Mouse (Mus musculus) layer of hippocampus, adult 2 months (tissue): ENCODE results near the gene Csta1. TPM values are rescaled to one million over a fixed set of nuclear protein-coding genes. Genes with fewer than 3 reads are reported as not detected.

Source experiments
- DNase-seq, 2 experiments: peaks; one replicate each; pipeline ENCODE4 v3.0.0; 2022; ENCODE audit warnings: low spot score in 2 of 2
- H3K27ac ChIP-seq: fragments of 200-600 bp; 2 replicates; pipeline ENCODE4 v1.8.1; 2022
- H3K4me3 ChIP-seq: fragments of 200-600 bp; 2 replicates; pipeline ENCODE4 v1.8.1; 2022; ENCODE audit warnings: mild to moderate bottlenecking
- CTCF ChIP-seq: fragments of 200-600 bp; conservative IDR thresholded peaks from 2 replicates; pipeline ENCODE4 v1.8.1; 2022; ENCODE audit warnings: antibody characterized with exemption, mild to moderate bottlenecking, moderate library complexity
- total RNA-seq, 2 experiments: library from RNA; stranded (reverse); gene quantifications; 2 replicates each; pipeline ENCODE4 v1.2.3; 2021

The Csta1 gene
- total RNA-seq, 2 experiments from 2014 or later = not detected

GRCm38 (mm10) chr16:36089850-36090616, 41.0 kb downstream of the Csta1 start:
- Histone ChIP-seq H3K4me3 (no peak overlapping the region), H3K27ac (no peak overlapping the region)
- DNase-seq = no peak
- TF ChIP-seq CTCF = peak; percentile 69

- Histone ChIP-seq H3K27ac (no peak overlapping the region), H3K4me3 (no peak overlapping the region)
- TF ChIP-seq CTCF = no peak
- no peak for DNase-seq
These were observed 42.0 kb downstream of the Csta1 start for GRCm38 (mm10) chr16:36089065-36089464.

- no peak for DNase-seq
- TF ChIP-seq CTCF = no peak
- H3K4me3 ChIP-seq = no peak overlapping the region
- H3K27ac ChIP-seq = no peak overlapping the region
These were observed 43.2 kb downstream of the Csta1 start for GRCm38 (mm10) chr16:36087846-36088245.

GRCm38 (mm10) chr16:36079916-36080315, 51.1 kb downstream of the Csta1 start:
- DNase-seq = no peak
- no peak for TF ChIP-seq CTCF
- Histone ChIP-seq H3K27ac (no peak overlapping the region), H3K4me3 (no peak overlapping the region)

- H3K27ac ChIP-seq = no peak overlapping the region
- H3K4me3 ChIP-seq = no peak overlapping the region
- TF ChIP-seq CTCF = no peak
- no peak for DNase-seq
These were observed 56.3 kb downstream of the Csta1 start for GRCm38 (mm10) chr16:36074772-36075171.

- no peak for TF ChIP-seq CTCF
- Histone ChIP-seq H3K27ac (peak overlapping the region; percentile 99), H3K4me3 (peak overlapping the region; percentile 97)
- no peak for DNase-seq
These were observed 58.5 kb downstream of the Csta1 start for GRCm38 (mm10) chr16:36072410-36073011.

- peak; percentile 32; the same call in 1 of the 2 replicates for TF ChIP-seq CTCF
- peak within 1 kb of the TSS; percentile 99 for H3K27ac ChIP-seq
- H3K4me3 ChIP-seq = peak within 1 kb of the TSS; percentile 97
- DNase-seq = peak; percentile 92 to 94
These were observed 59.3 kb downstream of the Csta1 start, which contains the start of the genes Fam162a and Ccdc58 for GRCm38 (mm10) chr16:36071450-36072379. Fam162a (minus strand) TSS chr16:36071594. Ccdc58 (plus strand) TSS chr16:36071685.

GRCm38 (mm10) chr16:36071071-36071449, 60.0 kb downstream of the Csta1 start:
- DNase-seq = no peak
- Histone ChIP-seq H3K27ac (peak overlapping the region; percentile 99), H3K4me3 (peak overlapping the region; percentile 97)
- TF ChIP-seq CTCF = no peak

Other genes starting within 250 kb of the Csta1 start
- 1 to 10 TPM; 3.1 to 3.6 TPM for gene Parp9, start 192.8 kb downstream of the Csta1 start, total RNA-seq
- gene Dtx3l, start 192.1 kb downstream of the Csta1 start, total RNA-seq = 1 to 10 TPM; 4.8 TPM
- gene Kpna1, start 152.5 kb downstream of the Csta1 start, total RNA-seq = 100 to 1,000 TPM; 139 to 141 TPM
- gene Wdr5b, start 90.1 kb downstream of the Csta1 start, total RNA-seq = 1 to 10 TPM; 5.5 to 5.8 TPM
- 10 to 100 TPM; 74.2 to 83.6 TPM for gene Fam162a, start 59.6 kb downstream of the Csta1 start, total RNA-seq
- gene Ccdc58, start 59.6 kb downstream of the Csta1 start, total RNA-seq = 10 to 100 TPM; 22.1 to 22.5 TPM
- gene Stfa2l1, start 25.6 kb upstream of the Csta1 start, total RNA-seq = not detected
- not detected for gene Gm5483, start 53.0 kb upstream of the Csta1 start, total RNA-seq
- not detected for gene Gm5416, start 79.2 kb upstream of the Csta1 start, total RNA-seq
- not detected for gene 2010005H15Rik, start 90.2 kb upstream of the Csta1 start, total RNA-seq
- not detected for gene Stfa1, start 145.7 kb upstream of the Csta1 start, total RNA-seq
- not detected for gene BC117090, start 203.1 kb upstream of the Csta1 start, total RNA-seq
- not detected for gene BC100530, start 236.5 kb upstream of the Csta1 start, total RNA-seq